Mouse (Mus musculus) urinary bladder, postnatal 10 days (tissue): Measurements from ENCODE around the gene Bcas3.

Experiments
- DNase-seq: peaks from one replicate; pipeline ENCODE4 v3.0.0; 2022; ENCODE audit warnings: low spot score

Gene Bcas3

GRCm38 (mm10) chr11:85843347-85843692, 490.4 kb downstream of the Bcas3 start:
- no peak for DNase-seq

GRCm38 (mm10) chr11:85844144-85844965, 491.4 kb downstream of the Bcas3 start:
- peak; percentile 87 for DNase-seq

- DNase-seq, result no peak
These were observed 492.0 kb downstream of the Bcas3 start for GRCm38 (mm10) chr11:85844971-85845370.

GRCm38 (mm10) chr11:85845921-85846320, 493.0 kb downstream of the Bcas3 start:
- DNase-seq, result no peak

- DNase-seq, result no peak
These were observed 493.5 kb downstream of the Bcas3 start for GRCm38 (mm10) chr11:85846509-85846908.

- DNase-seq, result no peak
These were observed 496.1 kb downstream of the Bcas3 start for GRCm38 (mm10) chr11:85849037-85849436.

GRCm38 (mm10) chr11:85850233-85850632, 497.3 kb downstream of the Bcas3 start, which contains the start of gene Gm11444:
TSS of gene Gm11444 (minus strand) at chr11:85850333.
- no peak for DNase-seq

- no peak for DNase-seq
These were observed 497.8 kb downstream of the Bcas3 start for GRCm38 (mm10) chr11:85850758-85851157.

GRCm38 (mm10) chr11:85857997-85858698, 505.2 kb downstream of the Bcas3 start:
- DNase-seq, result no peak

- DNase-seq, result no peak
These were observed 511.4 kb downstream of the Bcas3 start for GRCm38 (mm10) chr11:85864363-85864762.
